In genomic region chr3:122316621-122317020, GRCm38 (mm10) we compare ENCODE assay signal across 10 mouse cellular contexts. TPM values are rescaled to one million over a fixed set of nuclear protein-coding genes. Genes with fewer than 3 reads are reported as not detected.
DNase-seq lines count a peak whose midpoint lies in the region; ATAC-seq and TF ChIP-seq lines count a peak whose summit lies in the region.
"Had no signal": no experiment of that assay in that cellular context is flagged by ENCODE, and none has a peak within 500 bp of the region (broad histone marks: within the 10 kb centered on the region; RNA-seq: fewer than 3 reads in every experiment).

No protein-coding gene starts in this region.

- 0 out of 2 replicates have a peak, but pooled peaks have one; percentile 14 for ATAC-seq in kidney, embryonic 16.5 days (ENCODE audit: low FRiP score, low TSS enrichment)
- no peak for ATAC-seq in intestine, embryonic 16.5 days

- H3K27ac ChIP-seq in kidney, embryonic 16.5 days (ENCODE audit: low read length), result peak overlapping the region; percentile 25; the same call in 1 of the 2 replicates
- 0 out of 2 replicates have a peak overlapping the region, but pooled peaks have one; percentile 51 for H3K27ac ChIP-seq in forebrain, embryonic 10.5 days
- H3K27ac ChIP-seq in intestine, embryonic 16.5 days (ENCODE audit: low read length), result no peak overlapping the region

- H3K4me2 ChIP-seq in kidney, embryonic 16.5 days (replicated peaks; ENCODE audit: low read depth, low read length), result peak overlapping the region; percentile 19; the same call in 1 of the 2 replicates
- peak overlapping the region; percentile 20; the same call in 1 of the 2 replicates for H3K4me2 ChIP-seq in intestine, embryonic 16.5 days (ENCODE audit: low read depth, low read length)
- H3K4me2 ChIP-seq in myocyte (ENCODE audit: low read depth), result peak overlapping the region; percentile 74

- no peak overlapping the region for H3K4me3 ChIP-seq in kidney, embryonic 16.5 days (ENCODE audit: low read length)
- peak overlapping the region; percentile 18; the same call in 1 of the 2 replicates for H3K4me3 ChIP-seq in forebrain, embryonic 10.5 days
- H3K4me3 ChIP-seq in intestine, embryonic 16.5 days (ENCODE audit: low read length), result no peak overlapping the region
- H3K4me3 ChIP-seq in myocyte, result peak overlapping the region; percentile 5

- H3K27me3 ChIP-seq in kidney, embryonic 16.5 days (ENCODE audit: insufficient read depth, low read length), result no peaks in the 10 kb centered on the region
- peaks cover 12% of the 10 kb centered on the region for H3K27me3 ChIP-seq in forebrain, embryonic 10.5 days (ENCODE audit: poor library complexity, severe bottlenecking)
- H3K27me3 ChIP-seq in intestine, embryonic 16.5 days (replicated peaks; ENCODE audit: control insufficient read depth, insufficient read depth, low read length), result no peaks in the 10 kb centered on the region
- H3K27me3 ChIP-seq in myocyte (ENCODE audit: control insufficient read depth, insufficient read depth, insufficient read length), result no peaks in the 10 kb centered on the region

- H3K9me3 ChIP-seq in kidney, embryonic 16.5 days (ENCODE audit: low read length), result no peaks in the 10 kb centered on the region
- no peaks in the 10 kb centered on the region for H3K9me3 ChIP-seq in forebrain, embryonic 10.5 days
- H3K9me3 ChIP-seq in intestine, embryonic 16.5 days (ENCODE audit: control insufficient read depth, low read length), result no peaks in the 10 kb centered on the region

- no peaks in the 10 kb centered on the region for H3K36me3 ChIP-seq in kidney, embryonic 16.5 days (ENCODE audit: insufficient read depth, low read length)
- no peaks in the 10 kb centered on the region for H3K36me3 ChIP-seq in forebrain, embryonic 10.5 days (replicated peaks)
- no peaks in the 10 kb centered on the region for H3K36me3 ChIP-seq in intestine, embryonic 16.5 days (ENCODE audit: control insufficient read depth, insufficient read depth, low read length)
- no peaks in the 10 kb centered on the region for H3K36me3 ChIP-seq in myocyte (ENCODE audit: control insufficient read depth, insufficient read depth)

- peaks cover 8% of the 10 kb centered on the region; the same call in 1 of the 2 replicates for H3K4me1 ChIP-seq in kidney, embryonic 16.5 days (ENCODE audit: insufficient read depth, low read length)
- peaks cover 37% of the 10 kb centered on the region for H3K4me1 ChIP-seq in forebrain, embryonic 10.5 days
- H3K4me1 ChIP-seq in intestine, embryonic 16.5 days (ENCODE audit: control insufficient read depth, insufficient read depth, low read length), result peaks cover 5% of the 10 kb centered on the region; the same call in 1 of the 2 replicates

- H3ac ChIP-seq in myocyte (ENCODE audit: control insufficient read depth, insufficient read length), result no peak overlapping the region

- no peaks in the 10 kb centered on the region for H3K79me2 ChIP-seq in myocyte (ENCODE audit: control insufficient read depth, insufficient read depth)

- 24% methylated on average over 11 of the region's 11 CpGs for WGBS in kidney, embryonic 16.5 days
- WGBS in forebrain, embryonic 10.5 days, result 22% methylated on average over 11 of the region's 11 CpGs
- 24% methylated on average over 11 of the region's 11 CpGs for WGBS in intestine, embryonic 16.5 days

- DNase-seq in kidney, adult 8-10 months, result no peak
- DNase-seq in forebrain, embryonic 10.5 days (ENCODE audit: extremely low spot score, low spot score), result no peak
- no peak for DNase-seq in testis, postnatal 10 days (ENCODE audit: low spot score)
- DNase-seq in ovary, adult 18-20 months (ENCODE audit: low spot score), result no peak
- no peak for DNase-seq in frontal cortex, postnatal 36 days (ENCODE audit: low spot score in 2 of 2)
- DNase-seq: kidney, adult 11 months; thymus, adult 18-20 months had no signal

- peak overlapping the region; percentile 10; the same call in 1 of the 2 replicates for H3K9ac ChIP-seq in kidney, embryonic 16.5 days (replicated peaks; ENCODE audit: low read length)
- H3K9ac ChIP-seq in intestine, embryonic 16.5 days (ENCODE audit: low read depth, low read length), result peak overlapping the region; percentile 20; the same call in 1 of the 2 replicates

- TF ChIP-seq POLR2A in myocyte (IDR thresholded peaks at IDR 0.05; ENCODE audit: insufficient read length, low read depth), result no peak

TF ChIP-seq in myocyte, 11 proteins besides CTCF, POLR2A, EP300 and RAD21:
- TF ChIP-seq MYOD1 (IDR thresholded peaks at IDR 0.05; ENCODE audit: control insufficient read depth in 1 of 3, insufficient read length in 2 of 3, low read depth in 2 of 3) (no peak), POLR2AphosphoS2 (IDR thresholded peaks at IDR 0.05; ENCODE audit: insufficient read length, low read depth) (no peak)

RNA-seq across cellular contexts. Expression of gene Bcar3, which starts 22.7 kb away (rescaled TPM):
- 15.9 and 16.1 TPM in 2 replicates for polyA plus RNA-seq in kidney, embryonic 16.5 days (2015; fragmentation: Nextera tagmentation; extraction: Ambion mirVana)
- 15.7 and 16.2 TPM in 2 replicates for polyA plus RNA-seq in forebrain, embryonic 10.5 days (2016; fragmentation: Nextera tagmentation; extraction: Ambion mirVana)
- 23.7 and 27.2 TPM in 2 replicates for polyA plus RNA-seq in intestine, embryonic 16.5 days (2015; fragmentation: Nextera tagmentation; extraction: Ambion mirVana)
- 21.4 TPM for polyA plus RNA-seq in myocyte (2012; fragmentation: generic; extraction: Trizol)

RNA-seq across cellular contexts. Expression of gene Dnttip2, which starts 42.4 kb away (rescaled TPM):
- polyA plus RNA-seq in kidney, embryonic 16.5 days (2015; fragmentation: Nextera tagmentation; extraction: Ambion mirVana), result 68.1 and 70.4 TPM in 2 replicates
- polyA plus RNA-seq in forebrain, embryonic 10.5 days (2016; fragmentation: Nextera tagmentation; extraction: Ambion mirVana), result 96.1 and 101 TPM in 2 replicates
- polyA plus RNA-seq in intestine, embryonic 16.5 days (2015; fragmentation: Nextera tagmentation; extraction: Ambion mirVana), result 62.6 and 69.2 TPM in 2 replicates
- 18.5 TPM for polyA plus RNA-seq in myocyte (2012; fragmentation: generic; extraction: Trizol)

Comparison
In these comparisons a context has a peak if more than half of its experiments do, and no peak if none do; other contexts are left out.
1. H3K4me2 ChIP-seq: peak in every context shown above with its lines; median percentile 74 in myocyte; 20 in intestine, embryonic 16.5 days; 19 in kidney, embryonic 16.5 days.
2. H3K4me3 ChIP-seq: peak in forebrain, embryonic 10.5 days (single experiment) and myocyte (single experiment); none in kidney, embryonic 16.5 days (single experiment) and intestine, embryonic 16.5 days (single experiment).